Mouse (Mus musculus) regulatory T cell (primary cell): ENCODE data around the gene Pgpep1l.

Experiments used
- in situ Hi-C: fragments of 300-600 bp; cut with MboI, MseI; formaldehyde crosslinking; loops from one replicate; pipeline ENCODE4 v1.15.1; 2025; ENCODE audit warnings: high pct_unique_total_duplicates

The Pgpep1l gene

GRCm38 (mm10) chr7:68264028-68264453 is at the start of gene Pgpep1l:
Gene Pgpep1l (minus strand): TSS chr7:68264233.
- in situ Hi-C loops, result no loop called here

GRCm38 (mm10) chr7:68313038-68313782 is 49.2 kb upstream of the Pgpep1l start:
- in situ Hi-C loops, result loop anchor here (25.0 kb wide), 1 partner anchor 526 kb away; no protein-coding TSS in a partner anchor

GRCm38 (mm10) chr7:68312395-68312794 is 48.4 kb upstream of the Pgpep1l start:
- in situ Hi-C loops, result loop anchor here (25.0 kb wide), 1 partner anchor 525 kb away; no protein-coding TSS in a partner anchor

GRCm38 (mm10) chr7:68311469-68311868 is 47.4 kb upstream of the Pgpep1l start:
- in situ Hi-C loops, result loop anchor here (25.0 kb wide), 1 partner anchor 524 kb away; no protein-coding TSS in a partner anchor

- in situ Hi-C loops, result loop anchor here (10.0 to 25.0 kb wide), 2 partner anchors 172 to 519 kb away; no protein-coding TSS in a partner anchor
These were observed 42.7 kb upstream of the Pgpep1l start for GRCm38 (mm10) chr7:68306756-68307155.

GRCm38 (mm10) chr7:68305781-68306575 is 41.9 kb upstream of the Pgpep1l start:
- in situ Hi-C loops, result loop anchor here (10.0 to 25.0 kb wide), 2 partner anchors 171 to 519 kb away; no protein-coding TSS in a partner anchor

GRCm38 (mm10) chr7:68303685-68304084 is 39.7 kb upstream of the Pgpep1l start:
- in situ Hi-C loops, result loop anchor here (10.0 to 25.0 kb wide), 2 partner anchors 169 to 516 kb away; no protein-coding TSS in a partner anchor

GRCm38 (mm10) chr7:68302586-68303433 is 38.8 kb upstream of the Pgpep1l start:
- in situ Hi-C loops, result loop anchor here (10.0 to 25.0 kb wide), 2 partner anchors 168 to 516 kb away; no protein-coding TSS in a partner anchor

- in situ Hi-C loops, result loop anchor here (10.0 to 25.0 kb wide), 2 partner anchors 166 to 514 kb away; no protein-coding TSS in a partner anchor
These were observed 37.1 kb upstream of the Pgpep1l start for GRCm38 (mm10) chr7:68301160-68301559.

- in situ Hi-C loops, result no loop called here
These were observed 34.5 kb upstream of the Pgpep1l start for GRCm38 (mm10) chr7:68298381-68299076.

GRCm38 (mm10) chr7:68296487-68296886 is 32.5 kb upstream of the Pgpep1l start:
- in situ Hi-C loops, result no loop called here

- in situ Hi-C loops, result no loop called here
These were observed 30.2 kb upstream of the Pgpep1l start for GRCm38 (mm10) chr7:68293997-68294789.

GRCm38 (mm10) chr7:68291603-68292002 is 27.6 kb upstream of the Pgpep1l start:
- in situ Hi-C loops, result no loop called here

- in situ Hi-C loops, result loop anchor here (5.0 kb wide), 2 partner anchors 33 to 37 kb away; no protein-coding TSS in a partner anchor
These were observed 25.0 kb upstream of the Pgpep1l start for GRCm38 (mm10) chr7:68289081-68289480.

GRCm38 (mm10) chr7:68288000-68288399 is 24.0 kb upstream of the Pgpep1l start:
- in situ Hi-C loops, result loop anchor here (5.0 kb wide), 2 partner anchors 34 to 36 kb away; no protein-coding TSS in a partner anchor

GRCm38 (mm10) chr7:68287582-68287981 is 23.5 kb upstream of the Pgpep1l start:
- in situ Hi-C loops, result loop anchor here (5.0 kb wide), 2 partner anchors 35 kb away; no protein-coding TSS in a partner anchor

GRCm38 (mm10) chr7:68286526-68287481 is 22.8 kb upstream of the Pgpep1l start:
- in situ Hi-C loops, result loop anchor here (5.0 kb wide), 2 partner anchors 35 kb away; no protein-coding TSS in a partner anchor

GRCm38 (mm10) chr7:68285851-68286298 is 21.8 kb upstream of the Pgpep1l start:
- in situ Hi-C loops, result loop anchor here (5.0 kb wide), 2 partner anchors 34 to 36 kb away; no protein-coding TSS in a partner anchor
